Mouse (Mus musculus): Measurements from ENCODE around the gene Ly6g6c. TPM values are rescaled to one million over a fixed set of nuclear protein-coding genes. Genes with fewer than 3 reads are reported as not detected.

Ly6g6c gene
- polyA plus RNA-seq, 1 experiment from 2014 or later: 0.31 TPM

- Histone ChIP-seq H3K27me3 (replicated peaks; ENCODE audit: low read depth, poor library complexity, severe bottlenecking) (no peaks in the 10 kb centered on the region), H3K4me1 (peaks cover 5% of the 10 kb centered on the region; the same call in 1 of the 2 replicates), H3K36me3 (replicated peaks) (peaks cover 89% of the 10 kb centered on the region), H3K27ac (replicated peaks) (no peak overlapping the region), H3K4me3 (no peak overlapping the region), H3K9me3 (no peaks in the 10 kb centered on the region)
- WGBS: 84% methylated on average over 10 of the region's 10 CpGs
- DNase-seq (ENCODE audit: low spot score): no peak
These were observed 35.1 kb downstream of the Ly6g6c start for GRCm38 (mm10) chr17:35100196-35100765.

- H3K4me1 ChIP-seq: peaks cover 11% of the 10 kb centered on the region
- 88% methylated on average over 11 of the region's 11 CpGs for WGBS
- H3K9me3 ChIP-seq: no peaks in the 10 kb centered on the region
- H3K27ac ChIP-seq (replicated peaks): no peak overlapping the region
- DNase-seq (ENCODE audit: low spot score): no peak
- no peaks in the 10 kb centered on the region for H3K27me3 ChIP-seq (replicated peaks; ENCODE audit: low read depth, poor library complexity, severe bottlenecking)
- H3K4me3 ChIP-seq: peak overlapping the region; percentile 5; the same call in 1 of the 2 replicates
- peaks cover 80% of the 10 kb centered on the region for H3K36me3 ChIP-seq (replicated peaks)
These were observed 36.0 kb downstream of the Ly6g6c start for GRCm38 (mm10) chr17:35101161-35101560.

- H3K4me1 ChIP-seq: peaks cover 13% of the 10 kb centered on the region
- whole genome bisulfite sequencing: 76% methylated on average over 8 of the region's 8 CpGs
- peaks cover 69% of the 10 kb centered on the region for H3K36me3 ChIP-seq (replicated peaks)
- H3K9me3 ChIP-seq: no peaks in the 10 kb centered on the region
- H3K27me3 ChIP-seq (replicated peaks; ENCODE audit: low read depth, poor library complexity, severe bottlenecking): no peaks in the 10 kb centered on the region
- no peak overlapping the region for H3K27ac ChIP-seq (replicated peaks)
- H3K4me3 ChIP-seq: peak overlapping the region; percentile 5; the same call in 1 of the 2 replicates
- DNase-seq (ENCODE audit: low spot score): no peak
These were observed 37.1 kb downstream of the Ly6g6c start for GRCm38 (mm10) chr17:35102299-35102698.

GRCm38 (mm10) chr17:35103221-35103690, 38.1 kb downstream of the Ly6g6c start:
- H3K9me3 ChIP-seq: no peaks in the 10 kb centered on the region
- no peak overlapping the region; the same call in 1 of the 2 replicates for H3K4me3 ChIP-seq
- H3K36me3 ChIP-seq (replicated peaks): peaks cover 61% of the 10 kb centered on the region
- 74% methylated on average over 6 of the region's 6 CpGs for WGBS
- H3K27me3 ChIP-seq (replicated peaks; ENCODE audit: low read depth, poor library complexity, severe bottlenecking): no peaks in the 10 kb centered on the region
- H3K27ac ChIP-seq (replicated peaks): no peak overlapping the region
- peaks cover 13% of the 10 kb centered on the region for H3K4me1 ChIP-seq
- DNase-seq (ENCODE audit: low spot score): no peak

GRCm38 (mm10) chr17:35104079-35104478, 38.9 kb downstream of the Ly6g6c start:
- H3K27me3 ChIP-seq (replicated peaks; ENCODE audit: low read depth, poor library complexity, severe bottlenecking): no peaks in the 10 kb centered on the region
- peaks cover 52% of the 10 kb centered on the region for H3K36me3 ChIP-seq (replicated peaks)
- no peak overlapping the region; the same call in 1 of the 2 replicates for H3K4me3 ChIP-seq
- H3K9me3 ChIP-seq: no peaks in the 10 kb centered on the region
- peaks cover 13% of the 10 kb centered on the region for H3K4me1 ChIP-seq
- 91% methylated on average over 7 of the region's 7 CpGs for WGBS
- no peak for DNase-seq (ENCODE audit: low spot score)
- H3K27ac ChIP-seq (replicated peaks): no peak overlapping the region

GRCm38 (mm10) chr17:35104754-35105153, 39.6 kb downstream of the Ly6g6c start:
- no peak overlapping the region for H3K4me3 ChIP-seq
- peaks cover 46% of the 10 kb centered on the region for H3K36me3 ChIP-seq (replicated peaks)
- H3K27ac ChIP-seq (replicated peaks): no peak overlapping the region
- 87% methylated on average over 6 of the region's 6 CpGs for WGBS
- no peak for DNase-seq (ENCODE audit: low spot score)
- no peaks in the 10 kb centered on the region for H3K27me3 ChIP-seq (replicated peaks; ENCODE audit: low read depth, poor library complexity, severe bottlenecking)
- H3K4me1 ChIP-seq: peaks cover 13% of the 10 kb centered on the region
- H3K9me3 ChIP-seq: no peaks in the 10 kb centered on the region

- peak; percentile 49 for DNase-seq (ENCODE audit: low spot score)
- peaks cover 13% of the 10 kb centered on the region for H3K4me1 ChIP-seq
- H3K36me3 ChIP-seq (replicated peaks): peaks cover 35% of the 10 kb centered on the region
- no peaks in the 10 kb centered on the region for H3K9me3 ChIP-seq
- no peaks in the 10 kb centered on the region for H3K27me3 ChIP-seq (replicated peaks; ENCODE audit: low read depth, poor library complexity, severe bottlenecking)
- peak overlapping the region; percentile 74 for H3K27ac ChIP-seq (replicated peaks)
- 26% methylated on average over 13 of the region's 13 CpGs for WGBS
- H3K4me3 ChIP-seq: peak overlapping the region; percentile 43
These were observed 40.7 kb downstream of the Ly6g6c start for GRCm38 (mm10) chr17:35105740-35106389.

GRCm38 (mm10) chr17:35106522-35106921, 41.3 kb downstream of the Ly6g6c start:
- Histone ChIP-seq H3K4me3 (no peak overlapping the region; the same call in 1 of the 2 replicates), H3K27ac (replicated peaks) (peak overlapping the region; percentile 74)

GRCm38 (mm10) chr17:35108097-35108496, 42.9 kb downstream of the Ly6g6c start, which contains the start of gene Ly6g5c:
Gene Ly6g5c, plus strand, starts transcription at chr17:35108279.
- Histone ChIP-seq H3K27me3 (replicated peaks; ENCODE audit: low read depth, poor library complexity, severe bottlenecking) (no peaks in the 10 kb centered on the region), H3K4me3 (no peak within 1 kb of the TSS), H3K27ac (replicated peaks) (no peak within 1 kb of the TSS), H3K4me1 (peaks cover 13% of the 10 kb centered on the region), H3K9me3 (no peaks in the 10 kb centered on the region), H3K36me3 (replicated peaks) (peaks cover 12% of the 10 kb centered on the region)
- no peak for DNase-seq (ENCODE audit: low spot score)
- WGBS: 85% methylated on average over 6 of the region's 6 CpGs

More at GRCm38 (mm10) chr17:35106522-35106921, 41.3 kb downstream of the Ly6g6c start:
- Histone ChIP-seq H3K27me3 (replicated peaks; ENCODE audit: low read depth, poor library complexity, severe bottlenecking) (no peaks in the 10 kb centered on the region), H3K36me3 (replicated peaks) (peaks cover 28% of the 10 kb centered on the region), H3K9me3 (no peaks in the 10 kb centered on the region), H3K4me1 (peaks cover 13% of the 10 kb centered on the region)
- no peak for DNase-seq (ENCODE audit: low spot score)
- 70% methylated on average over 3 of the region's 3 CpGs for WGBS

GRCm38 (mm10) chr17:35111774-35112173, 46.6 kb downstream of the Ly6g6c start:
- H3K36me3 ChIP-seq (replicated peaks): peaks cover 29% of the 10 kb centered on the region
- WGBS: 81% methylated on average over 9 of the region's 9 CpGs
- H3K9me3 ChIP-seq: no peaks in the 10 kb centered on the region
- peak overlapping the region; percentile 11; the same call in 1 of the 2 replicates for H3K4me3 ChIP-seq
- H3K27me3 ChIP-seq (replicated peaks; ENCODE audit: low read depth, poor library complexity, severe bottlenecking): no peaks in the 10 kb centered on the region
- no peak overlapping the region for H3K27ac ChIP-seq (replicated peaks)
- DNase-seq (ENCODE audit: low spot score): no peak
- no peaks in the 10 kb centered on the region for H3K4me1 ChIP-seq

- H3K36me3 ChIP-seq (replicated peaks): peaks cover 59% of the 10 kb centered on the region
- no peaks in the 10 kb centered on the region for H3K9me3 ChIP-seq
- peaks cover 6% of the 10 kb centered on the region for H3K4me1 ChIP-seq
- peak; percentile 23 for DNase-seq (ENCODE audit: low spot score)
- H3K27me3 ChIP-seq (replicated peaks; ENCODE audit: low read depth, poor library complexity, severe bottlenecking): no peaks in the 10 kb centered on the region
- peak within 1 kb of the TSS; percentile 11; the same call in 1 of the 2 replicates for H3K4me3 ChIP-seq
- 86% methylated on average over 8 of the region's 8 CpGs for WGBS
- no peak within 1 kb of the TSS for H3K27ac ChIP-seq (replicated peaks)
These were observed 50.1 kb downstream of the Ly6g6c start, which contains the start of gene Ly6g5b for GRCm38 (mm10) chr17:35115046-35116019. Gene Ly6g5b, minus strand, starts transcription at chr17:35115428.

All from embryonic facial prominence, embryonic 10.5 days (tissue).